Mouse (Mus musculus): ENCODE results near the gene Atp6v0a4. TPM values are rescaled to one million over a fixed set of nuclear protein-coding genes. Genes with fewer than 3 reads are reported as not detected.

The Atp6v0a4 gene
- polyA plus RNA-seq, 1 experiment from 2014 or later, result 0.14 TPM

DNA sequence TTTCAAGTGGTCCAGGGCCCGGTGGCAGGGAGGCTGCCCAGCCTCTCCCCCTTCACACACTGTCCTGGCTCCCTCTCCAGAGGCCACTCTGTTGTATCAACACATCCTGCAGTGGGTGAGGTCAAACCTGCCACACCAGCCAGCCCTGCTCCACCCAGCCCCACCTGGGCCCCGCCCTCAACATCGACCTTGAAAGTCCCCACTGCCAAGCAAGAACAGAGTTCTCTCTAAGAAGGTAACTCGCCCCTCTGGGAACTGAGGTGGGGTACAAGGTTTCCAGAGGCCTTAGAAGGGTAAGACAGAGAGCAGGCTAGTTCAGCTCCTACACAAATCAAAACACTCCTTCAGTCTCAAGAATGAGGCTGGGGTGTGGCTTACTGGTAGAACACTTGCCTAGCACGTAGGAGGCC, 27.4 kb downstream of the Atp6v0a4 start:
- Histone ChIP-seq H3K27ac (ENCODE audit: low read length) (no peak overlapping the region), H3K36me3 (ENCODE audit: control insufficient read depth, insufficient read depth, low read length) (no peaks in the 10 kb centered on the region), H3K9me3 (replicated peaks; ENCODE audit: control insufficient read depth, low read length, poor library complexity, severe bottlenecking) (no peaks in the 10 kb centered on the region), H3K4me2 (ENCODE audit: low read length) (no peak overlapping the region), H3K27me3 (ENCODE audit: control insufficient read depth, insufficient read depth, low read depth, low read length) (no peaks in the 10 kb centered on the region), H3K4me1 (ENCODE audit: control insufficient read depth, insufficient read depth, low read length) (no peaks in the 10 kb centered on the region), H3K9ac (ENCODE audit: low read depth, low read length) (no peak overlapping the region), H3K4me3 (ENCODE audit: low read depth, low read length) (no peak overlapping the region)
- no peak for ATAC-seq
- WGBS, result 71% methylated on average over 5 of the region's 5 CpGs

- Histone ChIP-seq H3K4me2 (ENCODE audit: low read length) (no peak overlapping the region), H3K27me3 (ENCODE audit: control insufficient read depth, insufficient read depth, low read depth, low read length) (no peaks in the 10 kb centered on the region), H3K4me3 (ENCODE audit: low read depth, low read length) (no peak overlapping the region), H3K9me3 (replicated peaks; ENCODE audit: control insufficient read depth, low read length, poor library complexity, severe bottlenecking) (no peaks in the 10 kb centered on the region), H3K27ac (ENCODE audit: low read length) (no peak overlapping the region), H3K36me3 (ENCODE audit: control insufficient read depth, insufficient read depth, low read length) (no peaks in the 10 kb centered on the region), H3K9ac (ENCODE audit: low read depth, low read length) (no peak overlapping the region), H3K4me1 (ENCODE audit: control insufficient read depth, insufficient read depth, low read length) (no peaks in the 10 kb centered on the region)
- no peak for ATAC-seq
- 86% methylated on average over 10 of the region's 10 CpGs for WGBS
Measured at GRCm38 (mm10) chr6:38094701-38095100, 29.7 kb downstream of the Atp6v0a4 start.

DNA sequence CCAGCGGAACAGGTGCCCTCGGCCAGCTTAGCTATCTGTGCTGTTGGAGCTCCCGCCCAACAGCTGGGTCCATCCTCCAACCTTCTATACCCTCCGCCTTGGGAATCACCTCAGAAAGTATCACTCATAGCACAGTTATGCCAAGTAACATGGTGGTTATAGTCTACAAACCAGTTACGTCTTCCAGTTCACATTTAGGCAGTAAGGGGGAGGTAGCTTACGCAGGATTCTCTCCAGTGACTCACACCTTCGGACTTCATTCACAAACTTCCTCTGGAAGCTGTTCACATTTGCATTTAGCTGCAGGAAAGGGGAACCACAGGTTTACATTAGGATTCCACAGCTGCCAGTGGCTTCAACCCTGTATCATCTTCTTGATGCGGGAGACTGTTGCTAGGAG, 31.8 kb downstream of the Atp6v0a4 start:
- Histone ChIP-seq H3K9me3 (replicated peaks; ENCODE audit: control insufficient read depth, low read length, poor library complexity, severe bottlenecking) (no peaks in the 10 kb centered on the region), H3K4me2 (ENCODE audit: low read length) (no peak overlapping the region), H3K27ac (ENCODE audit: low read length) (no peak overlapping the region), H3K36me3 (ENCODE audit: control insufficient read depth, insufficient read depth, low read length) (no peaks in the 10 kb centered on the region), H3K9ac (ENCODE audit: low read depth, low read length) (no peak overlapping the region), H3K4me1 (ENCODE audit: control insufficient read depth, insufficient read depth, low read length) (no peaks in the 10 kb centered on the region), H3K27me3 (ENCODE audit: control insufficient read depth, insufficient read depth, low read depth, low read length) (no peaks in the 10 kb centered on the region), H3K4me3 (ENCODE audit: low read depth, low read length) (no peak overlapping the region)
- WGBS, result 96% methylated on average over 8 of the region's 8 CpGs
- no peak for ATAC-seq

DNA sequence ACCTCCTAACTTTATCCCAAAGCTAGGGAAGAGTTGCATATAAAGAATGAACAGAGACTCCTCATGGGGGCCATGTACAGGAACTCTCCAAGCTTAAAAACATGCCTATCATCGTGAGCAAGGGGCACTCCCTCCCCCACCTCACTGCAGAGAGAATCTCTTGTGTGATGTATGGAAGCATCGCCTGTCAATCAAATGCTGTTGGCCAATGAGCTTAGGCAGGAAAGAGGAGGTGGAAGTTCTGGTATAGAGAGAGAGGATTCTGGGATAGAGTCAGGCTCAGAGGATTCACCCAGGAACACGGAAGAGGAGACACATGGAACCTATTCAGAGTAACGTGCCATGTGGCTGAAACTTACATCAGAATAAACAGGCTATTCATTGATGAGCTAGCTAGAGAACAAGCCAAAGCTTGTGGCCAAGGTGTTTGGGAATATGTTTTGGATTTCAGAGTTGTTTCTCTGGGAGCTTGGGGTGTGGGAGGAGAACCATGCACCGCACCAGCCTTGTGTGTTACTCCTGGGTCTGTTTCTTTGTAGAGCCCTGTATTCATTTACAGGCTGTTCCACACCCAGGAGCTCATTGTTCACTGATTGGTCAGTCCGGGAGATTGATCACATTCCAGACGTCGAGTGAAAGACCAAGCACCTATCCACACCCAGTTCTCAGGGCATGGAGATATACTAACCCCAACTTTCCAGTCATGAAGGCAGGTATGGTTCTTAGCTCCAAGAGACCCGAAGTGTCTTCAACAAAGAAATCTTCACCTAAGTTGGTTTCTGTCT, 37.0 kb downstream of the Atp6v0a4 start:
- Histone ChIP-seq H3K36me3 (ENCODE audit: control insufficient read depth, insufficient read depth, low read length) (no peaks in the 10 kb centered on the region), H3K4me1 (ENCODE audit: control insufficient read depth, insufficient read depth, low read length) (no peaks in the 10 kb centered on the region), H3K9me3 (replicated peaks; ENCODE audit: control insufficient read depth, low read length, poor library complexity, severe bottlenecking) (no peaks in the 10 kb centered on the region), H3K27me3 (ENCODE audit: control insufficient read depth, insufficient read depth, low read depth, low read length) (no peaks in the 10 kb centered on the region), H3K9ac (ENCODE audit: low read depth, low read length) (no peak overlapping the region), H3K4me2 (ENCODE audit: low read length) (no peak overlapping the region), H3K27ac (ENCODE audit: low read length) (no peak overlapping the region), H3K4me3 (ENCODE audit: low read depth, low read length) (no peak overlapping the region)
- no peak for ATAC-seq
- WGBS, result 87% methylated on average over 9 of the region's 9 CpGs

GRCm38 (mm10) chr6:38083204-38083603, 41.2 kb downstream of the Atp6v0a4 start:
- ATAC-seq, result no peak
- Histone ChIP-seq H3K4me3 (ENCODE audit: low read depth, low read length) (no peak overlapping the region), H3K4me2 (ENCODE audit: low read length) (no peak overlapping the region), H3K36me3 (ENCODE audit: control insufficient read depth, insufficient read depth, low read length) (no peaks in the 10 kb centered on the region), H3K4me1 (ENCODE audit: control insufficient read depth, insufficient read depth, low read length) (no peaks in the 10 kb centered on the region), H3K27me3 (ENCODE audit: control insufficient read depth, insufficient read depth, low read depth, low read length) (no peaks in the 10 kb centered on the region), H3K9me3 (replicated peaks; ENCODE audit: control insufficient read depth, low read length, poor library complexity, severe bottlenecking) (no peaks in the 10 kb centered on the region), H3K9ac (ENCODE audit: low read depth, low read length) (no peak overlapping the region), H3K27ac (ENCODE audit: low read length) (no peak overlapping the region)
- 34% methylated on average over 4 of the region's 4 CpGs for WGBS

DNA sequence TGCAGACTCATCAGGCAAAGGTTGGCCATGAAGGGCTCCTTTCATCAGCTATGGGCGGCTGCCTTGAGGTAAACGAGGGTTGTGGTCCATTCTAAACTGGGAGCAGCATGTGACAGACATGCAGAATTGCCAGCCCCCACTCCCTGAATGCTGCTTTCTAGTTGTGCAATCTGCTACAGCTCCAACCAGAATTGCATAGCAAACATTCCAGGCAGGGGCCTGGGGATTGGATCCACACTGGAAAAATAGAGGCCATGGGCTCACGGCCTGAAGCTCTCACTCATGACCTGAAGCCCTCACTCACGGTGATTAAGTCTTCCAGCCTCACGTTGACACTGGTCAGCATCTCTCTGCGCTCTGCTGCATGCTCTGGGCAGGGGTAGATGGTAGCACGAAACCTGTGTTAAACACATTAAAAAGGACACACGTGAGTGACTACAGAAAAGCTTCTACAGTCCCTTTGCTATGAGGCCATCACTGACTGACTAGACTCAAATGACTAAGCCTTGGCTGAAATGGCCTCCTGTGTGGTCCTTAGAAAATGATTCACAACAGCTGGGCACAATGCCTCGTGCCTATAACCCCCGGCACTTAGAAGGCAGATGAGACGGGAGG, 42.6 kb downstream of the Atp6v0a4 start:
- 52% methylated on average over 11 of the region's 11 CpGs for WGBS
- no peak overlapping the region for H3K4me3 ChIP-seq (ENCODE audit: low read depth, low read length)
- H3K9ac ChIP-seq (ENCODE audit: low read depth, low read length), result no peak overlapping the region
- no peaks in the 10 kb centered on the region for H3K4me1 ChIP-seq (ENCODE audit: control insufficient read depth, insufficient read depth, low read length)
- H3K4me2 ChIP-seq (ENCODE audit: low read length), result no peak overlapping the region
- ATAC-seq, result no peak
- no peaks in the 10 kb centered on the region for H3K36me3 ChIP-seq (ENCODE audit: control insufficient read depth, insufficient read depth, low read length)
- no peaks in the 10 kb centered on the region for H3K9me3 ChIP-seq (replicated peaks; ENCODE audit: control insufficient read depth, low read length, poor library complexity, severe bottlenecking)
- no peak overlapping the region for H3K27ac ChIP-seq (ENCODE audit: low read length)
- no peaks in the 10 kb centered on the region for H3K27me3 ChIP-seq (ENCODE audit: control insufficient read depth, insufficient read depth, low read depth, low read length)

- Histone ChIP-seq H3K9me3 (replicated peaks; ENCODE audit: control insufficient read depth, low read length, poor library complexity, severe bottlenecking) (no peaks in the 10 kb centered on the region), H3K4me3 (ENCODE audit: low read depth, low read length) (no peak overlapping the region), H3K4me2 (ENCODE audit: low read length) (no peak overlapping the region), H3K4me1 (ENCODE audit: control insufficient read depth, insufficient read depth, low read length) (no peaks in the 10 kb centered on the region), H3K36me3 (ENCODE audit: control insufficient read depth, insufficient read depth, low read length) (no peaks in the 10 kb centered on the region), H3K27ac (ENCODE audit: low read length) (no peak overlapping the region), H3K9ac (ENCODE audit: low read depth, low read length) (no peak overlapping the region), H3K27me3 (ENCODE audit: control insufficient read depth, insufficient read depth, low read depth, low read length) (no peaks in the 10 kb centered on the region)
- no peak for ATAC-seq
- 66% methylated on average over 4 of the region's 4 CpGs for WGBS
Measured at GRCm38 (mm10) chr6:38080364-38080763, 44.0 kb downstream of the Atp6v0a4 start.

- no peaks in the 10 kb centered on the region for H3K36me3 ChIP-seq (ENCODE audit: control insufficient read depth, insufficient read depth, low read length)
- no peak overlapping the region for H3K4me3 ChIP-seq (ENCODE audit: low read depth, low read length)
- ATAC-seq, result no peak
- H3K4me2 ChIP-seq (ENCODE audit: low read length), result no peak overlapping the region
- H3K27me3 ChIP-seq (ENCODE audit: control insufficient read depth, insufficient read depth, low read depth, low read length), result no peaks in the 10 kb centered on the region
- no peaks in the 10 kb centered on the region for H3K9me3 ChIP-seq (replicated peaks; ENCODE audit: control insufficient read depth, low read length, poor library complexity, severe bottlenecking)
- no peaks in the 10 kb centered on the region for H3K4me1 ChIP-seq (ENCODE audit: control insufficient read depth, insufficient read depth, low read length)
- H3K27ac ChIP-seq (ENCODE audit: low read length), result no peak overlapping the region
- WGBS, result 91% methylated on average over 3 of the region's 3 CpGs
- no peak overlapping the region for H3K9ac ChIP-seq (ENCODE audit: low read depth, low read length)
Measured at GRCm38 (mm10) chr6:38073592-38073991, 50.8 kb downstream of the Atp6v0a4 start.

DNA sequence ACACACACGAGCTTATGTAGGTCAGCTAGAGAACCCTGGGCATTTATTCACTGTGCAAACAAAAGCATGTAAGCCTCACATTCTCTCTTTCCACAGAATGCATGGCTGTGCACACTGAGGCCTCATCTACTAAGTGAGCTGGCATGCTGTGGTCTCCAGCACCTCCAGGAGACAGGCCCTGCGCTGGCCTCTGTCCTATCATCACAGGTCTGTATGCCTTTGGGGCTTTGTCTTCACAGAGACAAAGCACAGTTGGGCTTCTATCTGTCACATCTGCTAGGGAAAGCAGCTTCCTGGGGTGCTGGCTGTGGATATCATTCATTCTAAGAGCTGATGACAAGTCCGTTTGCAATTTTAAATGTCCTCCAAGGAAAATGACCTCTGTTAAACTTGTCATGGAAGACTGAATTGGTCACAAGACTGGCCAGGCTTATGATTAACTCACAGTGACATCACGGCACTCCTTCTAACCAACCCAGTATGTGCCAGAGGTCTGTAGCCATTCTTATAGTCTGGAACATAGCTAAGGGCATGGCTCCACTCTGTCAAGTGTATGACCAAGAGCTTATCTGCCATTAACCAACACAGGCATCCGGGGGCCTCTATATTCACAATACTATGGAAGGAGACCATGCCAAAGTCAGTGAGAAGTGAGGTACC, 52.1 kb downstream of the Atp6v0a4 start:
- H3K27ac ChIP-seq (ENCODE audit: low read length), result no peak overlapping the region
- H3K4me1 ChIP-seq (ENCODE audit: control insufficient read depth, insufficient read depth, low read length), result no peaks in the 10 kb centered on the region
- H3K9me3 ChIP-seq (replicated peaks; ENCODE audit: control insufficient read depth, low read length, poor library complexity, severe bottlenecking), result no peaks in the 10 kb centered on the region
- H3K4me2 ChIP-seq (ENCODE audit: low read length), result no peak overlapping the region
- H3K4me3 ChIP-seq (ENCODE audit: low read depth, low read length), result no peak overlapping the region
- H3K36me3 ChIP-seq (ENCODE audit: control insufficient read depth, insufficient read depth, low read length), result no peaks in the 10 kb centered on the region
- no peak for ATAC-seq
- 0 out of 2 replicates have a peak overlapping the region, but pooled peaks have one; percentile 35 for H3K9ac ChIP-seq (ENCODE audit: low read depth, low read length)
- WGBS, result 67% methylated on average over 5 of the region's 5 CpGs
- H3K27me3 ChIP-seq (ENCODE audit: control insufficient read depth, insufficient read depth, low read depth, low read length), result no peaks in the 10 kb centered on the region

All from midbrain, embryonic 16.5 days (tissue).